Mouse (Mus musculus) lung, embryonic 14.5 days (tissue): ENCODE measurements around the gene Tmem183a. TPM values are rescaled to one million over a fixed set of nuclear protein-coding genes. Genes with fewer than 3 reads are reported as not detected.

Source experiments
- ATAC-seq: fragments of 200-750 bp; cut with Nextera tagmentation; 2 replicates; pipeline ENCODE4 v1.8.0; 2017; ENCODE audit warnings: mild to moderate bottlenecking, moderate TSS enrichment, moderate library complexity; ENCODE audit not compliant: insufficient read depth
- DNase-seq: peaks from one replicate; pipeline ENCODE4 v3.0.0-alpha.2; 2015
- H3K27ac ChIP-seq: fragments of 300-500 bp; sonication (generic); 2 replicates; pipeline ENCODE4 v1.5.1; 2014; ENCODE audit warnings: low read depth, mild to moderate bottlenecking, moderate library complexity
- H3K27me3 ChIP-seq: fragments of 300-500 bp; sonication (generic); 2 replicates; pipeline ENCODE4 v1.6.1; 2014; ENCODE audit warnings: low read length, control low read depth; ENCODE audit not compliant: insufficient read depth
- H3K36me3 ChIP-seq: fragments of 300-500 bp; sonication (generic); 2 replicates; pipeline ENCODE4 v1.6.1; 2014; ENCODE audit warnings: control low read depth; ENCODE audit not compliant: insufficient read depth
- H3K4me1 ChIP-seq: fragments of 300-500 bp; sonication (generic); 2 replicates; pipeline ENCODE4 v1.6.1; 2014; ENCODE audit warnings: antibody characterized with exemption, control low read depth; ENCODE audit not compliant: insufficient read depth
- H3K4me2 ChIP-seq: fragments of 300-500 bp; sonication (generic); 2 replicates; pipeline ENCODE4 v1.6.1; 2014; ENCODE audit warnings: mild to moderate bottlenecking
- H3K4me3 ChIP-seq: fragments of 300-500 bp; sonication (generic); 2 replicates; pipeline ENCODE4 v1.5.1; 2014; ENCODE audit warnings: low read depth, low read length
- H3K9ac ChIP-seq: fragments of 300-500 bp; sonication (generic); 2 replicates; pipeline ENCODE4 v1.6.1; 2014
- H3K9me3 ChIP-seq: fragments of 300-500 bp; sonication (generic); 2 replicates; pipeline ENCODE4 v1.6.1; 2016; ENCODE audit warnings: low read depth, low read length, control low read depth
- CTCF ChIP-seq: IDR thresholded peaks from 2 replicates; pipeline ENCODE4 v1.5.1; 2016; ENCODE audit warnings: antibody characterized with exemption, low read depth
- WGBS: fragments of 180-500 bp; shearing (Covaris S2); extraction: QIAGEN DNeasy Blood & Tissue Kit; methylation state at CpG from one replicate; pipeline ENCODE4 v1.1.7; 2014; 5-methylcytosine and 5-hydroxymethylcytosine counted together
- polyA plus RNA-seq: library from polyadenylated mRNA; unstranded; fragments of >200 nt; fragmentation: Nextera tagmentation; extraction: Ambion mirVana; gene quantifications from 2 replicates; pipeline ENCODE4 v1.2.1, GENCODE M21; 2014

The Tmem183a gene
- polyA plus RNA-seq, 1 experiment from 2014 or later, result 106 TPM

DNA sequence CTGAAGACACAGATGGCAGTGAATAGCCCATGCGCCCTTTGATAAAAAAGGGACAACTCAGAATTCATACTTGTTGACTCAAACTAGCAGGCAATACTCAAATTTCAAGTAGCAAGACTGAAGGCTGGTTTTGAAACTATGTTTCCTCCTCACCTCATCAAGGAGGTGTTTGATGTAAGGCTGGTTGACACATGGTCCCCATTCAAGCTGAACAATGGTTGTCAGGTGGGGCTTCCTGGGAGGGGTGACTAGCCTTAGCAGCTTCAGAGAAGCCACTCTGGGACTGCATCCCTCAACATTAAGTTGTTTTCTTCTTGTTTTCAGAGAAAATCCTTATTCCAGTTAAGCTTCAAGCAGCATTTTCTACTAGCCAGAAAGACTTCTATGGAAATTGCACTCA is 23.9 kb upstream of the Tmem183a start, which contains the start of gene 4933406M09Rik:
4933406M09Rik (plus strand) TSS at position 275 of the 400 bp plus-strand sequence.
- WGBS, result 92% methylated on average over 1 of the region's 1 CpGs
- H3K4me1 ChIP-seq, result 0 out of 2 replicates have a peak, but pooled peaks cover 3% of the 10 kb centered on the region
- ATAC-seq (no peak), DNase-seq (no peak)
- no peaks in the 10 kb centered on the region for H3K36me3 ChIP-seq
- no peak within 1 kb of the TSS for H3K4me3 ChIP-seq
- H3K4me2 ChIP-seq, result no peak within 1 kb of the TSS
- H3K9ac ChIP-seq, result no peak within 1 kb of the TSS
- H3K27ac ChIP-seq, result no peak within 1 kb of the TSS
- no peaks in the 10 kb centered on the region for H3K9me3 ChIP-seq
- TF ChIP-seq CTCF, result no peak
- H3K27me3 ChIP-seq, result no peaks in the 10 kb centered on the region

DNA sequence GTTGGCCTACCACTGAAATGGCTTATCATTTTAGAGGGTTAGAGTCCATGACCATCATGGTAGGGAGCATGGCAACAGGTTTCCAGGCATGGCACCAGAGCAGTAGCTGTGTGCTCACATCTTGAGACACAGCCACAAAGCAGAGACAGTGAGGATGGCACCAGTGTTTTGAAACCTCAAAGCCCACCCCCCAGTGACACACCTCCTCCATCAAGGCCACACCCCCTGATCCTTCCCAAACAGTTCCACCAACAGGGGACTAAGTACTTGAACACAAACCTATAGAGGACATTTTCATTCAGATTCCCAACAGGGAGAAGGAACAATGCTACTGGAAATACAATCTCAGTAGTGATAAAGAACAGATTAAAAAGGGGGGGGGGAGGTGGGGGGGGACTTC is 23.4 kb upstream of the Tmem183a start:
- no peak for ATAC-seq
- H3K4me2 ChIP-seq, result no peak overlapping the region
- H3K4me3 ChIP-seq, result no peak overlapping the region
- TF ChIP-seq CTCF, result no peak
- no peak for DNase-seq
- H3K9ac ChIP-seq, result no peak overlapping the region
- H3K9me3 ChIP-seq, result no peaks in the 10 kb centered on the region
- no peak overlapping the region for H3K27ac ChIP-seq
- no peaks in the 10 kb centered on the region for H3K27me3 ChIP-seq
- H3K4me1 ChIP-seq, result 0 out of 2 replicates have a peak, but pooled peaks cover 3% of the 10 kb centered on the region
- no peaks in the 10 kb centered on the region for H3K36me3 ChIP-seq

- 84% methylated on average over 4 of the region's 4 CpGs for WGBS
- Histone ChIP-seq H3K9me3 (no peaks in the 10 kb centered on the region), H3K9ac (no peak overlapping the region), H3K4me2 (no peak overlapping the region), H3K27me3 (no peaks in the 10 kb centered on the region), H3K27ac (no peak overlapping the region), H3K4me1 (0 out of 2 replicates have a peak, but pooled peaks cover 3% of the 10 kb centered on the region), H3K36me3 (no peaks in the 10 kb centered on the region), H3K4me3 (no peak overlapping the region)
- TF ChIP-seq CTCF, result no peak
- no peak for ATAC-seq
- no peak for DNase-seq
Observed at GRCm38 (mm10) chr1:134384581-134384980, 22.8 kb upstream of the Tmem183a start.

DNA sequence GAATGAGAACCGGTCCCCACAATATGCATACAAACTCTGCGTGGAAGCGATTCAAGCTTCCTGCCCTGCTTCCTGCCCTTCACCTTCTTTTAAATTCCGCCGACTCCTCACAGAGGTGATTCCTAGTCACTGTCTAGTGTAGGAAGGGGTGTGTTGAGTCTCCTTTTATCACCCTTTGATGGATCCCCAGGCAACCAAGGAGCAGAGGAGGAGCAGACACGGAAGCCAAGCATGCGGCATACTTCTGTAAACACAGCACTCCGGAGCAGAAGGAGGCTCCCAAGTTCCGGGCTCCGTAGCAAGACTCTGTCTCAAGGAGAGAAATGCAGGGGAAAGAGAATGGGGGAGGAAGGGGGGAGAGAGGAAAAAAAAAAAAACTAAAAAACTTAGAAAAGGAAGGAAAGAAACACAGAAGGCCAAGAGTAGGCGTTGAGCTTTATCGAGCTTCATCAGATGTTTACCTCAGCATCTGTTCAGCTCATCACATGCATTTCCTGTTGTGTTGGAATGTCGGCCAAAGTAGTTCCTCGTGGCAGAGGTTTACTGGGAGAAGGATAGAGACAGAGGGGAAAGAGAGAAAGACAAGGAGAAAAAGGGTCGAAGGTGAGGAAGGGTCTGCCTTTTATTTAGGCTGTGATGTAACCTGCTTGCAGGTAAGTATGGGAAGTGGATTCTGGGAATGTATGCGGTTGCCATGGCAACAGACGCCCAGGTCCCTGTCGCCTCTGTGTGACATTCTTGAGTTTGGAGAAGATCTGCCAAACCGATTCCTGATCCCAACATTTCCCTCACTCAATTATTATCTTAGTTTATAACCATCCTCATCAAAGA is 20.2 kb upstream of the Tmem183a start:
- no peaks in the 10 kb centered on the region for H3K27me3 ChIP-seq
- H3K4me1 ChIP-seq, result 0 out of 2 replicates have a peak, but pooled peaks cover 3% of the 10 kb centered on the region
- no peaks in the 10 kb centered on the region for H3K36me3 ChIP-seq
- DNase-seq (peak; percentile 62), ATAC-seq (no peak; the same call in 1 of the 2 replicates)
- H3K9ac ChIP-seq, result peak overlapping the region; percentile 27
- no peak for TF ChIP-seq CTCF
- no peak overlapping the region for H3K27ac ChIP-seq
- H3K9me3 ChIP-seq, result no peaks in the 10 kb centered on the region
- WGBS, result 3% methylated on average over 19 of the region's 19 CpGs
- H3K4me3 ChIP-seq, result peak overlapping the region; percentile 26
- peak overlapping the region; percentile 59 for H3K4me2 ChIP-seq

DNA sequence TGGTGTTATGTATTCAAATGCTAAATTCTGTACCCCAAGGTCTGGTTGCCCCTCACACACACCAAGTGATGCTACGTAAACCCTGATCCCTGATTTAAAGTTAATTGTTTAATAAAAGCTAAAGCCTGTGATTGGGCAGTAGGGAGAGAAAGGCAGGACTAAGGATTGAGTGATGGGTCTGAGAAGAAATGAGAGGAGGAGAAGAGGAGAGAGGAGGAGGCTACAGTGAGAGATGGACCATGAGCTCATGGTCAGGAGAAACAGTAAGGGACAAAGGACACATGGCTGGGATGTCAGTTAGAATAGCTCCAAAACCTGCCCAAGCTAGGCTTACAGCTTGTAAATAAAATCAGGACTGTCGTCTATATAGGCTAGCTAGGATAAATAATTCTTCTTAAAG is 19.3 kb upstream of the Tmem183a start:
- no peak overlapping the region for H3K27ac ChIP-seq
- peak overlapping the region; percentile 59; the same call in 1 of the 2 replicates for H3K4me2 ChIP-seq
- H3K9me3 ChIP-seq, result no peaks in the 10 kb centered on the region
- H3K36me3 ChIP-seq, result no peaks in the 10 kb centered on the region
- H3K27me3 ChIP-seq, result no peaks in the 10 kb centered on the region
- no peak overlapping the region for H3K9ac ChIP-seq
- 0 out of 2 replicates have a peak, but pooled peaks cover 3% of the 10 kb centered on the region for H3K4me1 ChIP-seq
- ATAC-seq, result no peak
- no peak for TF ChIP-seq CTCF
- peak; percentile 2 for DNase-seq
- WGBS, result 62% methylated on average over 2 of the region's 2 CpGs
- no peak overlapping the region for H3K4me3 ChIP-seq

GRCm38 (mm10) chr1:134374124-134374523 is 12.3 kb upstream of the Tmem183a start:
- H3K4me2 ChIP-seq, result no peak overlapping the region
- H3K4me1 ChIP-seq, result no peaks in the 10 kb centered on the region
- TF ChIP-seq CTCF, result no peak
- no peak for DNase-seq
- no peak for ATAC-seq
- no peaks in the 10 kb centered on the region for H3K9me3 ChIP-seq
- H3K9ac ChIP-seq, result no peak overlapping the region
- WGBS, result 71% methylated on average over 2 of the region's 2 CpGs
- H3K4me3 ChIP-seq, result no peak overlapping the region
- no peak overlapping the region for H3K27ac ChIP-seq
- H3K36me3 ChIP-seq, result no peaks in the 10 kb centered on the region
- H3K27me3 ChIP-seq, result no peaks in the 10 kb centered on the region

- H3K27me3 ChIP-seq, result no peaks in the 10 kb centered on the region
- DNase-seq (peak; percentile 88), ATAC-seq (no peak)
- no peak overlapping the region for H3K9ac ChIP-seq
- H3K4me2 ChIP-seq, result no peak overlapping the region
- H3K4me3 ChIP-seq, result no peak overlapping the region
- H3K36me3 ChIP-seq, result no peaks in the 10 kb centered on the region
- H3K9me3 ChIP-seq, result no peaks in the 10 kb centered on the region
- 49% methylated on average over 9 of the region's 9 CpGs for WGBS
- H3K27ac ChIP-seq, result no peak overlapping the region
- H3K4me1 ChIP-seq, result no peaks in the 10 kb centered on the region
- TF ChIP-seq CTCF, result peak; percentile 65
Observed at GRCm38 (mm10) chr1:134368777-134369337, 7.1 kb upstream of the Tmem183a start.
